Mouse (Mus musculus) ES-E14 (cell line): Measurements from ENCODE around the gene Baz2b. TPM values are rescaled to one million over a fixed set of nuclear protein-coding genes. Genes with fewer than 3 reads are reported as not detected.

Experiments
- DNase-seq: peaks from one replicate; pipeline ENCODE4 v3.0.0-alpha.2; 2013; ENCODE audit warnings: low read depth, low spot score
- H3K27ac ChIP-seq: 2 replicates; pipeline ENCODE4 v1.5.1; 2012; ENCODE audit warnings: low read depth, mild to moderate bottlenecking, low read length, moderate library complexity, mixed read lengths; ENCODE audit not compliant: poor library complexity, insufficient read depth, severe bottlenecking
- H3K36me3 ChIP-seq: 2 replicates; pipeline ENCODE4 v1.6.1; 2012; ENCODE audit warnings: mild to moderate bottlenecking, low read length, moderate library complexity, mixed read lengths; ENCODE audit not compliant: control insufficient read depth, poor library complexity, insufficient read depth, severe bottlenecking
- H3K4me1 ChIP-seq, 2 experiments: fragments of 150-350 bp in 1 of 2; sonication (generic) in 1 of 2; 2 replicates each; pipeline ENCODE4 v1.6.1; 2012; ENCODE audit warnings: low read length in 2 of 2, mild to moderate bottlenecking in 1 of 2, mixed read lengths in 1 of 2; ENCODE audit not compliant: control insufficient read depth in 2 of 2, insufficient read depth in 2 of 2, poor library complexity in 1 of 2
- H3K4me3 ChIP-seq, 2 experiments: fragments of 150-350 bp in 1 of 2; sonication (generic) in 1 of 2; 2 replicates each; pipeline ENCODE4 v1.5.1; 2012; ENCODE audit warnings: low read length in 2 of 2, low read depth in 1 of 2, mild to moderate bottlenecking in 1 of 2, mixed read lengths in 1 of 2; ENCODE audit not compliant: insufficient read depth in 1 of 2, poor library complexity in 1 of 2, severe bottlenecking in 1 of 2
- H3K9ac ChIP-seq: 2 replicates; pipeline ENCODE4 v1.6.1; 2012; ENCODE audit warnings: low read depth, mild to moderate bottlenecking, low read length, mixed read lengths; ENCODE audit not compliant: poor library complexity, insufficient read depth, severe bottlenecking
- H3K9me3 ChIP-seq: fragments of 150-350 bp; sonication (generic); 2 replicates; pipeline ENCODE4 v1.6.1; 2012; ENCODE audit warnings: low read depth, mild to moderate bottlenecking, low read length; ENCODE audit not compliant: control insufficient read depth, insufficient read depth
- CHD2 ChIP-seq: IDR thresholded peaks from 2 replicates; pipeline ENCODE4 v1.6.1; 2014; ENCODE audit warnings: mild to moderate bottlenecking, low read depth, low read length, inconsistent platforms
- HCFC1 ChIP-seq: IDR thresholded peaks from 2 replicates; pipeline ENCODE4 v1.6.1; 2012; ENCODE audit warnings: low read length, inconsistent platforms, borderline replicate concordance; ENCODE audit not compliant: insufficient read depth
- MAFK ChIP-seq: IDR thresholded peaks from 2 replicates; pipeline ENCODE4 v1.6.1; 2014; ENCODE audit warnings: mild to moderate bottlenecking, low read depth, low read length, inconsistent platforms; ENCODE audit not compliant: insufficient read depth
- ZC3H11A ChIP-seq: IDR thresholded peaks from 2 replicates; pipeline ENCODE4 v1.6.1; 2012; ENCODE audit warnings: low read depth, mild to moderate bottlenecking, inconsistent platforms, low read length, borderline replicate concordance
- ZNF384 ChIP-seq: IDR thresholded peaks from 2 replicates; pipeline ENCODE4 v1.6.1; 2012; ENCODE audit warnings: low read depth, low read length, inconsistent platforms
- in situ Hi-C, 2 experiments: fragments of 600-800 bp; cut with MboI; formaldehyde crosslinking; loops; one replicate each; pipeline ENCODE4 v1.15.1; 2025; ENCODE audit warnings: low sequenced_read_pairs in 2 of 2, inconsistent platforms in 1 of 2; ENCODE audit not compliant: unreplicated experiment in 2 of 2
- total RNA-seq: library from RNA; depleted of rRNA; stranded (reverse); fragments of 300-350 nt; gene quantifications from 2 replicates; pipeline ENCODE4 v1.2.3, GENCODE M21; 2012

The Baz2b gene
- total RNA-seq, 1 experiment = 22.0 TPM

DNA sequence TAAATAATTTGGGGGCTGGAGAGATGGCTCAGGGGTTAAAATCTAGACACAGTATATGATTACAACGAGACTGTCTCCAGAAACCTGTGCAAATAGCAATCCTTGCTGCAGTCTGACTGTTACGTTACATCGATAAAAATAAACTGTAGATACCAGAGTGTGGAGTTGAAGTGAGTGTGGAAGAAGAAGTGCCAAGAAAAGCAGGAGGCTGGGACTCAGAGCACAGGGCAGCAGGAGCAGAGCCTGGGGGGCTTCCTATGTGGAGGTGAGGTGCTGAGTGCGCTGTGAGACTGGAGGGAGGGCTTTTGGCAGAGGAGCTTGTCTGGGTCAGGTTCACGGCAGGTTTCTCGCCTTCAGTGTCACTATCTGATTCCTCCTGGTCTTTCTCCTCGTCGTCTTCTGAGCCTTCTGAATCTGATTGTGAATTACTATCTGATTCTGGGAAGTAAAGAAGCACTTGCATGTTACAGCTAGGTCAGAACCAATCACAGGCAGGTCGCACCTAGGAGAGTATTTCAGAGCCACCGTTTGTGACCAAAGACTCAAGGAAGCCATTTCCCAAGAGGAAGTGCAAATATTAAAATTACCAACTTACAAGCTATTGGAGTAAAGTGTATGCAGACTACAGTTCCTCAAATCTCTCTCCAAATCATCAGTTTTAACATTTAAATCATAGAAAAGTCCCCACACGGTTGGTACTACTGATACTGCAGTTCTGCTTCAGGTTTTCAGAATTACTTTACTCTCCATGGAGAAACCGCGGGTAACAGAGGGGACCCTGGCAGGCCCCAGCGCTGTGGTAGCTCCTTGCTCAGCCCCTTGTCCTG lies 249.8 kb downstream of the Baz2b start:
- H3K9me3 ChIP-seq = no peaks in the 10 kb centered on the region
- H3K36me3 ChIP-seq = no peaks in the 10 kb centered on the region; the same call in 1 of the 2 replicates
- no peak overlapping the region for H3K4me3 ChIP-seq
- no peaks in the 10 kb centered on the region for H3K4me1 ChIP-seq
- H3K27ac ChIP-seq = no peak overlapping the region
- H3K9ac ChIP-seq = no peak overlapping the region
- TF ChIP-seq HCFC1 (no peak), ZC3H11A (no peak), ZNF384 (no peak), MAFK (no peak), CHD2 (no peak)
- DNase-seq = no peak
- in situ Hi-C loops = no loop called here

DNA sequence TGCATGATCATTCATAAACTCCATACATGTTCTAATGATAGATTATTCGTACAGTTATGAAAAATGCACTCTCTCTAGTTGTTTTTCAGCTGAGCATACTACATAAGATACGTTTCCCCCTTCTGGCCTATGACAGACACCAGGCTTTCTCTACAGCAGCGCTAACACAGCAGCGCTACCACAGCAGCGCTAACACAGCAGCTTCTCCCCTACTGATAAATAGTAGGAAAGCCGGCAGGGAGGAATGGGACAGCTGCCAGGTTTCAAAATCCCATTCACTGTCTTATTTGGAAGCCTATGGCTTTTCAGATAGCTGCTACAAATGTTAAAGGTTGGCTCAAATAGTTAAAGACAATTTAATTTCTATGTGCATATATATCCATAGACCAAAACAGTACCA lies 251.1 kb downstream of the Baz2b start:
- Histone ChIP-seq H3K9me3 (no peaks in the 10 kb centered on the region), H3K4me1 (no peaks in the 10 kb centered on the region), H3K9ac (no peak overlapping the region), H3K27ac (no peak overlapping the region), H3K4me3 (no peak overlapping the region), H3K36me3 (no peaks in the 10 kb centered on the region; the same call in 1 of the 2 replicates)
- in situ Hi-C loops = no loop called here
- no peak for TF ChIP-seq CHD2
- no peak for TF ChIP-seq ZNF384
- TF ChIP-seq MAFK = no peak
- TF ChIP-seq HCFC1 = no peak
- TF ChIP-seq ZC3H11A = no peak
- no peak for DNase-seq

DNA sequence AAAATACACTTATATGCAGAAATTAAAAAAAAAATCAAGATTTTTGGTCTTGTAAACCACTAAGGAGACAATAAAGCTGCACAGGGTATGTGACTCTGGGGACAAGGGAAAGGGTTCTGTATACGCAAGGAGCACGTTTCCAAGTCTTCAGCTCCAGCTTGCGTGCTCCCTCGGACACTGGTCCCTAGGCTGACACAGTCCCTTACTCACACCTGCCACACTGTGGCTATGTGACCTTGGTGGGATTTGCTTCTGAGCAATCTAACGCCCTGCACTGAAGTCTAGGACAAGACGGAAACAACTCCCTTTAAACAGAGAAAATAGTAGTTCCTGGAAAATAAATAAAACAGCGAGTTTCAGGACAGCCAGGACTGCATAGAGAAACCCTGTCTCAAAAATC lies 253.7 kb downstream of the Baz2b start:
- no peak for DNase-seq
- no peaks in the 10 kb centered on the region for H3K9me3 ChIP-seq
- no peaks in the 10 kb centered on the region for H3K4me1 ChIP-seq
- no peaks in the 10 kb centered on the region; the same call in 1 of the 2 replicates for H3K36me3 ChIP-seq
- no peak overlapping the region for H3K4me3 ChIP-seq
- in situ Hi-C loops = no loop called here
- TF ChIP-seq MAFK (no peak), ZNF384 (no peak), CHD2 (no peak), ZC3H11A (no peak), HCFC1 (no peak)
- no peak overlapping the region for H3K9ac ChIP-seq
- no peak overlapping the region for H3K27ac ChIP-seq

DNA sequence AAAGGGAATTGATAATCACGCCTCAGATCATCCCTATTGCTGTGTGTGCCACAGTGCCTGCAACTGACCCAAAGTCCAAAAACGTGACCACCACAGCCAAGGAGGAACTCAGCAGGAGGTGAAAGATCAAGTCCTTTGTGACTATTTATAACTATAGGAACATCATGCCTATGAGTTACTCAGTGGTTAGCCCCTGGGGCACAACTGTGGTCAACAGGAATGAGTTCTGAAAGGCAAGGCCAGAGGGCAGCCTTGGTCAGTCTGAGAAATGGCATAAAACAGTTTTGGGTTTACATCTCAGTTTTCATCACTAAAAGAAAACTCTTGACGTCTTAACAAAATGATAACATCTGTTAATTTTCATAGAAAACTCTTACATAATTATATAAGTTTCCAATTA lies 254.8 kb downstream of the Baz2b start:
- no peak for TF ChIP-seq HCFC1
- TF ChIP-seq ZNF384 = no peak
- no peak for TF ChIP-seq CHD2
- TF ChIP-seq ZC3H11A = no peak
- no peak for TF ChIP-seq MAFK
- Histone ChIP-seq H3K27ac (no peak overlapping the region), H3K4me3 (no peak overlapping the region), H3K9me3 (no peaks in the 10 kb centered on the region), H3K4me1 (no peaks in the 10 kb centered on the region), H3K9ac (no peak overlapping the region), H3K36me3 (no peaks in the 10 kb centered on the region; the same call in 1 of the 2 replicates)
- in situ Hi-C loops = no loop called here
- no peak for DNase-seq
